Mouse (Mus musculus) gastrocnemius, adult 2 months (tissue): Measurements from ENCODE around the gene Ms4a1. TPM values are rescaled to one million over a fixed set of nuclear protein-coding genes. Genes with fewer than 3 reads are reported as not detected.

ENCODE experiments used
- DNase-seq: peaks from one replicate; pipeline ENCODE4 v3.0.0; 2022
- H3K27ac ChIP-seq: fragments of 200-600 bp; 2 replicates; pipeline ENCODE4 v1.8.1; 2022; ENCODE audit warnings: mild to moderate bottlenecking
- H3K4me3 ChIP-seq: fragments of 200-600 bp; 2 replicates; pipeline ENCODE4 v1.8.1; 2022; ENCODE audit warnings: mild to moderate bottlenecking, moderate library complexity
- CTCF ChIP-seq: fragments of 200-600 bp; IDR thresholded peaks from 2 replicates; pipeline ENCODE4 v1.8.1; 2022; ENCODE audit warnings: antibody characterized with exemption, mild to moderate bottlenecking, moderate library complexity
- intact Hi-C: fragments of 180-260 bp; cut with DNase I; formaldehyde crosslinking; loops from one replicate; pipeline ENCODE4 v1.15.1; 2025
- total RNA-seq, 2 experiments: library from RNA; stranded (reverse); gene quantifications; 2 replicates each; pipeline ENCODE4 v1.2.3; 2021

Gene Ms4a1
- total RNA-seq, 2 experiments from 2014 or later, result not detected

GRCm38 (mm10) chr19:11261522-11261921 lies 4.5 kb downstream of the Ms4a1 start:
- intact Hi-C loops, result no loop called here
- Histone ChIP-seq H3K4me3 (no peak overlapping the region), H3K27ac (no peak overlapping the region)
- DNase-seq, result no peak
- TF ChIP-seq CTCF, result no peak

- Histone ChIP-seq H3K4me3 (no peak overlapping the region), H3K27ac (no peak overlapping the region)
- intact Hi-C loops, result no loop called here
- DNase-seq, result no peak
- no peak for TF ChIP-seq CTCF
These were observed 21.8 kb downstream of the Ms4a1 start for GRCm38 (mm10) chr19:11244230-11244629.

- no peak for DNase-seq
- TF ChIP-seq CTCF, result no peak
- Histone ChIP-seq H3K4me3 (no peak overlapping the region), H3K27ac (no peak overlapping the region)
- intact Hi-C loops, result no loop called here
These were observed 23.5 kb downstream of the Ms4a1 start for GRCm38 (mm10) chr19:11242560-11242959.

DNA sequence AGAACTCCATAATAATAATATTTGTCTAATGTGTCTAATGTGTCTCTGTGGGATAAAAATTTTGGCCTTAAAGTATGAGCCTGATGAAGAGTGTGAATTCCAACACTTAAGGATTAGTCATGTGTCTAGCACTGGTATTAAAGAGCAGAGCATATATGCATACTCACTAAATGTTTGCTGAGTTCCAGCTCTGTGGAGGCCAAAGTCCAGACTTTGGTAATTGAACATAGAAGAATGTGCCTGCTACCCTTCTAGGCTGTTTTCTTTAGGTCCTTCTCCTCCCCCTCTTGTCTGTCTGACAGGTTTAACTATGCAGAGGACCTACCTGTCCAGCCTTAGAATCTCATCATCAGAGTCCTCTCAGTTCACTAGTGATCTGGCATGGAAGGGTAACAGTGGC lies 30.2 kb downstream of the Ms4a1 start:
- intact Hi-C loops, result no loop called here
- H3K27ac ChIP-seq, result no peak overlapping the region
- no peak for TF ChIP-seq CTCF
- no peak overlapping the region for H3K4me3 ChIP-seq
- no peak for DNase-seq

DNA sequence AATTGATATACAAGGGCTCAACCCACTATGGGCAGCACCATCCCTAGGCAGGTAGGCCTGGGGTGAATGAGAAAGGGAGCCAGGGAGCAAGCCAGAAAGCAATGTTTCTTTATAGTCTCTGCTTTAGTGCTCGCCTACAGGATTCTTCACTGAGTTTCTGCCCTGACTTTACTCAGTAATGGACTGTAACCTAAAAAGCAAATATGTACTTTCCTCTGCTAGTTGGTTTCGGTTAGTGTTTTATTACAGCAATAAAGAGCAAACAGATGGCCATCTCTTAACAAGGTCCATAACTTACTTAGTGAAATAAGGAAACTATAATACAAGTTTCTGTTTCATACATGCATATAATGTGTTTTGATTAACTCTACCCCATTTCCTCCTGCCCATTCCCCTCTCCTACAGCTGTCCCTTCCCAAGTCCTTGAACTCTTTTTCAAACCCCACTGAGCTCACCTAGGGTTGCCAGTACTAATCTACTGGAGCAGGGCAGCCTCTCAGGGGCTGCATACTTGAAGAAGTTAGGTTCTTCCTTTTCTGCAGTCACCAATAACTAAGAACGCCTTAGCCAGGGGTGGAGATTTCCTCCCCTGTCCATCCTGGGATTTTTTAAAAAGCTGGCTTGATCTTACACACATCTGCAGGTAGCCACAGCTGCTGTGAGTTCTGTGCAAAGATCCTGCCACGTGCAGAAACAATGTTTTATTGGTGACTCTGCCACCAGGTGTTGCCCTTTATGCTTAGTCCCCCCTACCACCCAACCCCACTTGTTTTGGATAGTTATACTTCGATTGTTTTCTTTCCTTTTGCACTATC lies 30.9 kb downstream of the Ms4a1 start:
- H3K4me3 ChIP-seq, result no peak overlapping the region
- DNase-seq, result no peak
- intact Hi-C loops, result no loop called here
- no peak for TF ChIP-seq CTCF
- H3K27ac ChIP-seq, result no peak overlapping the region

DNA sequence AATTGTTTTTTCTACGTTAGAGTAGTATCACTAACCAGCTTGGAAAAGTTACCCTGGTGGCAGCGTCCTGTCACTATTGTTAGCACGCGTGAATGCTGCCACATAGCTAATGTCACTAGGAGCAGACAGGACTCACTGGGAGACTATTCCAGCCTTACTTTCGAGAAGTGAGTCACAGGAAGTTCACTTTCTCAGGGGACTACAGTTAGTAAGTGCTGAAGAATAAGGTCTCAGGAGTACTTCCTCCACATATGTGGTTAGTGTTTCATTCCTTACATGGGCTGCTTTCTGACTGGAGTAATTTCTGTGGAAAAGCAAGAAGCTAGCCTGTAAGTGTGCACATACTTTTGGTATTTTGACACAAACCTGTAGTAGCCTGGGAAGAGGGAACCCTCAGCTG lies 31.8 kb downstream of the Ms4a1 start:
- H3K27ac ChIP-seq, result no peak overlapping the region
- no peak for TF ChIP-seq CTCF
- intact Hi-C loops, result no loop called here
- no peak overlapping the region for H3K4me3 ChIP-seq
- DNase-seq, result no peak

DNA sequence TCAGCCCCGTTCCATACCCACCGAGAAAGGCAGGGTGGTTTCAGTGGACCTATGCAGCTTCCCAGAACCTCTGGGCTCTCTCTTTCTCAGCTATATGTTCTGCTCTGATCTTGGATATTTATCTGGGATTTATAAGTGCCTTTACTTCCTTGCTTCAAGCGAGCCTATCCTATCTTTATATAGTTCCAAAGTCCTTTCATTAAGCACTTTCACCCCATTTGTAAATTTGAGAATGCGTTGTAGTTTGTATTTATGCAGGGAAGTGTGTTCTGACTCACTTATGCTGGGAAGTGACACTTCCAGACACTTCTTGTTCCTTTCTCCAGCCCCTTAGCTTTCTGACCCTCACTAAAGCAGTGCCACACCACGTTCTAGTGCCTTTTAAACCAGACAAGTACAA lies 33.7 kb downstream of the Ms4a1 start, which contains the start of gene Ms4a12:
Gene Ms4a12, minus strand, starts transcription at position 101 of the 400 bp plus-strand sequence.
- TF ChIP-seq CTCF, result no peak
- no peak for DNase-seq
- Histone ChIP-seq H3K4me3 (no peak within 1 kb of the TSS), H3K27ac (no peak within 1 kb of the TSS)
- intact Hi-C loops, result no loop called here

Other genes with a start within 250 kb of the Ms4a1 start
- gene Ms4a18, start 248.2 kb downstream of the Ms4a1 start, total RNA-seq, result not detected
- 1 to 10 TPM in 1 of 2 experiments, under 1 TPM in 1; 0.66 to 1.3 TPM for gene Ms4a8a, start 185.1 kb downstream of the Ms4a1 start, total RNA-seq
- gene 1700017D01Rik, start 135.4 kb downstream of the Ms4a1 start, total RNA-seq, result not detected
- gene 1700025F22Rik, start 100.9 kb downstream of the Ms4a1 start, total RNA-seq, result not detected
- not detected for gene Ms4a13, start 69.5 kb downstream of the Ms4a1 start, total RNA-seq
- not detected for gene Ms4a12, start 33.8 kb downstream of the Ms4a1 start, total RNA-seq
- gene Ms4a5, start 17.6 kb upstream of the Ms4a1 start, total RNA-seq, result not detected
- not detected for gene Ms4a14, start 48.2 kb upstream of the Ms4a1 start, total RNA-seq
- gene Ms4a7, start 69.9 kb upstream of the Ms4a1 start, total RNA-seq, result under 1 TPM; 0.17 to 0.23 TPM
- gene Ms4a4a, start 109.3 kb upstream of the Ms4a1 start, total RNA-seq, result 1 to 10 TPM; 1.5 to 4.2 TPM
- not detected for gene Ms4a4c, start 138.5 kb upstream of the Ms4a1 start, total RNA-seq
- gene Ms4a4b, start 177.3 kb upstream of the Ms4a1 start, total RNA-seq, result not detected
- 1 to 10 TPM; 1.3 to 3.4 TPM for gene Ms4a6c, start 203.1 kb upstream of the Ms4a1 start, total RNA-seq
- not detected for gene Gm8369, start 219.7 kb upstream of the Ms4a1 start, total RNA-seq